Mouse (Mus musculus) layer of hippocampus, postnatal 10 days (tissue): Measurements from ENCODE around the gene Lgi4. TPM values are rescaled to one million over a fixed set of nuclear protein-coding genes. Genes with fewer than 3 reads are reported as not detected.
A peak's percentile ranks its signal among the peaks of the same experiment; 100 is the strongest.

Source experiments
- DNase-seq, 2 experiments: peaks; one replicate each; pipeline ENCODE4 v3.0.0; 2021; ENCODE audit warnings: low spot score in 2 of 2
- total RNA-seq, 2 experiments: library from RNA; stranded (reverse); gene quantifications; 2 replicates each; pipeline ENCODE4 v1.2.3; 2021

The Lgi4 gene
- total RNA-seq, 2 experiments from 2014 or later = 13.2 to 15.5 TPM

GRCm38 (mm10) chr7:31074713-31075069 lies 15.5 kb downstream of the Lgi4 start:
- DNase-seq = peak in 1 of 2 experiments; percentile 53

- no peak for DNase-seq
Measured at GRCm38 (mm10) chr7:31076492-31076891, 17.4 kb downstream of the Lgi4 start, which contains the start of gene Fxyd3. TSS of gene Fxyd3 (minus strand) at chr7:31076704.

GRCm38 (mm10) chr7:31077470-31077869 lies 18.3 kb downstream of the Lgi4 start:
- DNase-seq = peak; percentile 58 to 67

- peak; percentile 72 to 74 for DNase-seq
Measured at GRCm38 (mm10) chr7:31077885-31078445, 18.8 kb downstream of the Lgi4 start.

GRCm38 (mm10) chr7:31079670-31080069 lies 20.5 kb downstream of the Lgi4 start:
- no peak for DNase-seq

- no peak for DNase-seq
Measured at GRCm38 (mm10) chr7:31080611-31081010, 21.5 kb downstream of the Lgi4 start.

- no peak for DNase-seq
Measured at GRCm38 (mm10) chr7:31081106-31081505, 22.0 kb downstream of the Lgi4 start.

- DNase-seq = no peak
Measured at GRCm38 (mm10) chr7:31082106-31082505, 23.0 kb downstream of the Lgi4 start.

- DNase-seq = peak; percentile 56 to 64
Measured at GRCm38 (mm10) chr7:31082831-31083588, 23.9 kb downstream of the Lgi4 start.

- no peak for DNase-seq
Measured at GRCm38 (mm10) chr7:31084140-31084539, 25.0 kb downstream of the Lgi4 start.

GRCm38 (mm10) chr7:31085171-31085570 lies 26.0 kb downstream of the Lgi4 start:
- DNase-seq = no peak

- DNase-seq = no peak
Measured at GRCm38 (mm10) chr7:31086175-31086755, 27.1 kb downstream of the Lgi4 start.

- no peak for DNase-seq
Measured at GRCm38 (mm10) chr7:31087262-31087661, 28.1 kb downstream of the Lgi4 start.

GRCm38 (mm10) chr7:31088206-31088605 lies 29.1 kb downstream of the Lgi4 start:
- no peak for DNase-seq

GRCm38 (mm10) chr7:31089721-31090120 lies 30.6 kb downstream of the Lgi4 start:
- no peak for DNase-seq

GRCm38 (mm10) chr7:31094774-31095501 lies 35.8 kb downstream of the Lgi4 start:
- DNase-seq = no peak

GRCm38 (mm10) chr7:31096892-31097564 lies 37.9 kb downstream of the Lgi4 start:
- no peak for DNase-seq

GRCm38 (mm10) chr7:31097583-31098248 lies 38.6 kb downstream of the Lgi4 start:
- peak; percentile 93 to 94 for DNase-seq

GRCm38 (mm10) chr7:31098697-31099611 lies 39.8 kb downstream of the Lgi4 start:
- no peak for DNase-seq

- no peak for DNase-seq
Measured at GRCm38 (mm10) chr7:31099612-31099982, 40.5 kb downstream of the Lgi4 start.
